Mouse (Mus musculus): ENCODE measurements around the gene Dnmt3c.

GRCm38 (mm10) chr2:153713227-153713626 is 16.8 kb downstream of the Dnmt3c start:
- no peak for TF ChIP-seq CTCF (IDR thresholded peaks at IDR 0.05; ENCODE audit: insufficient read depth, low read length)
- TF ChIP-seq POLR2A (IDR thresholded peaks at IDR 0.05; ENCODE audit: borderline replicate concordance, extremely low read depth, low read depth, low read length) = no peak
